ENCODE assay signal across 18 mouse cellular contexts in genomic region chr11:101882500-101883290, GRCm38 (mm10). TPM values are rescaled to one million over a fixed set of nuclear protein-coding genes. Genes with fewer than 3 reads are reported as not detected.
DNase-seq lines count a peak whose midpoint lies in the region; ATAC-seq and TF ChIP-seq lines count a peak whose summit lies in the region.
"Had no signal": no experiment of that assay in that cellular context is flagged by ENCODE, and none has a peak within 500 bp of the region (broad histone marks: within the 10 kb centered on the region; RNA-seq: fewer than 3 reads in every experiment).

No protein-coding gene starts in this region.

- no peaks in the 10 kb centered on the region for H3K36me3 ChIP-seq in heart, embryonic 16.5 days (ENCODE audit: control insufficient read depth, insufficient read depth)
- H3K36me3 ChIP-seq in lung, embryonic 16.5 days (ENCODE audit: control insufficient read depth, insufficient read depth, low read length): no peaks in the 10 kb centered on the region
- no peaks in the 10 kb centered on the region for H3K36me3 ChIP-seq in forebrain, embryonic 15.5 days
- H3K36me3 ChIP-seq: neural tube, embryonic 12.5 days had no signal

- no peaks in the 10 kb centered on the region for H3K9me3 ChIP-seq in heart, embryonic 16.5 days (replicated peaks; ENCODE audit: control insufficient read depth, low read length)
- no peaks in the 10 kb centered on the region for H3K9me3 ChIP-seq in lung, embryonic 16.5 days (ENCODE audit: control insufficient read depth, low read length)
- no peaks in the 10 kb centered on the region for H3K9me3 ChIP-seq in forebrain, embryonic 15.5 days
- H3K9me3 ChIP-seq: neural tube, embryonic 12.5 days had no signal

- intact Hi-C loops in gastrocnemius, adult 2 months (cut with DNase I): loop anchor here (5.0 kb wide), 1 partner anchor 50 kb away; no protein-coding TSS in a partner anchor
- intact Hi-C loops in gastrocnemius, postnatal 14 days (cut with DNase I; ENCODE audit: low total_unique reads): no loop called here
- intact Hi-C loops in heart, postnatal 14 days (cut with DNase I): loop anchor here (2.0 to 5.0 kb wide), 2 partner anchors 14 to 50 kb away; no protein-coding TSS in a partner anchor

- TF ChIP-seq CTCF in gastrocnemius, adult 2 months (IDR thresholded peaks at IDR 0.05): no peak

- WGBS in heart, embryonic 16.5 days: 77% methylated on average over 11 of the region's 11 CpGs
- WGBS in lung, embryonic 16.5 days: 78% methylated on average over 11 of the region's 11 CpGs
- WGBS in forebrain, embryonic 15.5 days: 81% methylated on average over 11 of the region's 11 CpGs

- no peak for ATAC-seq in heart, embryonic 16.5 days (replicated peaks; ENCODE audit: extremely low read depth, insufficient read depth, low FRiP score)
- no peak for ATAC-seq in lung, embryonic 16.5 days (ENCODE audit: low read depth)
- no peak for ATAC-seq in forebrain, embryonic 15.5 days (replicated peaks)
- ATAC-seq: forebrain, embryonic 14.5 days; hindbrain, postnatal 0 days had no signal

- H3K4me1 ChIP-seq in heart, embryonic 16.5 days (ENCODE audit: control insufficient read depth, insufficient read depth, low read length): peaks cover 59% of the 10 kb centered on the region
- H3K4me1 ChIP-seq in lung, embryonic 16.5 days (replicated peaks; ENCODE audit: control insufficient read depth, insufficient read depth, low read length): peaks cover 71% of the 10 kb centered on the region
- peaks cover 8% of the 10 kb centered on the region; the same call in 1 of the 2 replicates for H3K4me1 ChIP-seq in forebrain, embryonic 15.5 days

- peak overlapping the region; percentile 85 for H3K27ac ChIP-seq in gastrocnemius, adult 2 months
- H3K27ac ChIP-seq in heart, embryonic 16.5 days (ENCODE audit: low read length): peak overlapping the region; percentile 57
- peak overlapping the region; percentile 94 for H3K27ac ChIP-seq in lung, embryonic 16.5 days (ENCODE audit: low read length)
- no peak overlapping the region for H3K27ac ChIP-seq in forebrain, embryonic 15.5 days (replicated peaks)
- H3K27ac ChIP-seq: hindbrain, postnatal 0 days; neural tube, embryonic 12.5 days had no signal

- H3K4me2 ChIP-seq in heart, embryonic 16.5 days (ENCODE audit: low read depth, low read length): no peak overlapping the region
- no peak overlapping the region for H3K4me2 ChIP-seq in lung, embryonic 16.5 days (ENCODE audit: low read depth, low read length)
- no peak overlapping the region for H3K4me2 ChIP-seq in forebrain, embryonic 15.5 days (replicated peaks)

- no peak overlapping the region for H3K4me3 ChIP-seq in gastrocnemius, adult 2 months
- no peak overlapping the region for H3K4me3 ChIP-seq in heart, embryonic 16.5 days (ENCODE audit: low read length)
- H3K4me3 ChIP-seq in lung, embryonic 16.5 days (ENCODE audit: low read length): no peak overlapping the region
- H3K4me3 ChIP-seq in forebrain, embryonic 15.5 days: no peak overlapping the region
- H3K4me3 ChIP-seq: erythroblast, embryonic 14.5 days; neural tube, embryonic 12.5 days had no signal

- no peak for DNase-seq in gastrocnemius, adult 2 months
- DNase-seq in gastrocnemius, postnatal 14 days: no peak
- no peak for DNase-seq in heart, postnatal 14 days
- no peak for DNase-seq in lung, postnatal 25 days (ENCODE audit: low spot score)
- no peak for DNase-seq in embryo, embryonic 9.5 days (ENCODE audit: extremely low spot score)
- DNase-seq: cerebellum, adult 11 months; lung, adult 2 months; spleen, adult 18-20 months had no signal

- no peaks in the 10 kb centered on the region for H3K27me3 ChIP-seq in heart, embryonic 16.5 days (ENCODE audit: control insufficient read depth, insufficient read depth, low read length)
- H3K27me3 ChIP-seq in lung, embryonic 16.5 days (ENCODE audit: control insufficient read depth, insufficient read depth, low read depth, low read length): no peaks in the 10 kb centered on the region
- H3K27me3 ChIP-seq in forebrain, embryonic 15.5 days: no peaks in the 10 kb centered on the region
- H3K27me3 ChIP-seq: neural tube, embryonic 12.5 days had no signal

- H3K9ac ChIP-seq in heart, embryonic 16.5 days (ENCODE audit: low read length): no peak overlapping the region
- no peak overlapping the region for H3K9ac ChIP-seq in lung, embryonic 16.5 days (ENCODE audit: low read length)
- no peak overlapping the region for H3K9ac ChIP-seq in forebrain, embryonic 15.5 days (replicated peaks)

RNA-seq across cellular contexts. Expression of gene Meox1, which starts 11.5 kb away (rescaled TPM):
- 1 to 10 TPM; 1.1 to 4.7 TPM for total RNA-seq in gastrocnemius, adult 2 months (2021)
- 10 to 100 TPM in 1 of 2 experiments, 1 to 10 TPM in 1; 8.6 to 10.8 TPM for total RNA-seq in gastrocnemius, postnatal 14 days (2021)
- polyA plus RNA-seq in heart, embryonic 16.5 days (2015; fragmentation: Nextera tagmentation; extraction: Ambion mirVana): 14.9 and 15.0 TPM in 2 replicates
- 10 to 100 TPM; 13.4 to 18.0 TPM for total RNA-seq in heart, postnatal 14 days (2021)
- polyA plus RNA-seq in lung, embryonic 16.5 days (2015; fragmentation: Nextera tagmentation; extraction: Ambion mirVana): 11.7 and 12.4 TPM in 2 replicates
- polyA plus RNA-seq in forebrain, embryonic 15.5 days (2015; fragmentation: Nextera tagmentation; extraction: Ambion mirVana): 0.51 and 0.59 TPM in 2 replicates
- total RNA-seq: granulocyte monocyte progenitor cell, adult 5-6 weeks; MEL; monocyte, adult 5-6 weeks had no signal
- polyA plus RNA-seq: erythroblast, embryonic 14.5 days had no signal
